Mouse (Mus musculus) small intestine, adult 2 months (tissue): ENCODE measurements around the gene Tlr8.

Experiments
- CTCF ChIP-seq: fragments of 200-500 bp; IDR thresholded peaks from 2 replicates; pipeline ENCODE4 v1.5.1; 2012; ENCODE audit warnings: low read depth, mild to moderate bottlenecking, control low read depth, inconsistent platforms, low read length, moderate library complexity, mixed read lengths; ENCODE audit not compliant: insufficient replicate concordance, insufficient read length; ENCODE audit errors: extremely low read depth
- POLR2A ChIP-seq: fragments of 200-500 bp; IDR thresholded peaks from 2 replicates; pipeline ENCODE4 v1.6.1; 2012; ENCODE audit warnings: low read depth, mild to moderate bottlenecking, control low read depth, inconsistent platforms, low read length, moderate library complexity

GRCm38 (mm10) chrX:167201365-167201764 lies 62.8 kb downstream of the Tlr8 start:
- no peak for TF ChIP-seq CTCF
- no peak for TF ChIP-seq POLR2A
